Mouse (Mus musculus): Measurements from ENCODE around the gene Sh3bp4. TPM values are rescaled to one million over a fixed set of nuclear protein-coding genes. Genes with fewer than 3 reads are reported as not detected.

The Sh3bp4 gene
- polyA plus RNA-seq, 1 experiment from 2014 or later, result 2.3 TPM

- Histone ChIP-seq H3K36me3 (no peaks in the 10 kb centered on the region), H3K4me2 (no peak overlapping the region), H3K9me3 (replicated peaks) (no peaks in the 10 kb centered on the region), H3K4me3 (no peak overlapping the region), H3K27ac (no peak overlapping the region), H3K4me1 (0 out of 2 replicates have a peak, but pooled peaks cover 3% of the 10 kb centered on the region), H3K9ac (no peak overlapping the region), H3K27me3 (replicated peaks) (0 out of 2 replicates have a peak, but pooled peaks cover 4% of the 10 kb centered on the region)
- ATAC-seq, result no peak
- WGBS (ENCODE audit: insufficient replicate concordance), result 71% methylated on average over 9 of the region's 9 CpGs
These were observed 16.4 kb downstream of the Sh3bp4 start for GRCm38 (mm10) chr1:89086575-89087153.

- Histone ChIP-seq H3K9me3 (replicated peaks) (no peaks in the 10 kb centered on the region), H3K9ac (no peak overlapping the region), H3K4me3 (no peak overlapping the region), H3K4me1 (peaks cover 12% of the 10 kb centered on the region), H3K4me2 (no peak overlapping the region), H3K27ac (no peak overlapping the region), H3K27me3 (replicated peaks) (0 out of 2 replicates have a peak, but pooled peaks cover 4% of the 10 kb centered on the region), H3K36me3 (no peaks in the 10 kb centered on the region)
- WGBS (ENCODE audit: insufficient replicate concordance), result 57% methylated on average over 10 of the region's 10 CpGs
- ATAC-seq, result no peak
These were observed 17.9 kb downstream of the Sh3bp4 start for GRCm38 (mm10) chr1:89088144-89088543.

- no peak overlapping the region for H3K27ac ChIP-seq
These were observed 18.6 kb downstream of the Sh3bp4 start for GRCm38 (mm10) chr1:89088748-89089288.

GRCm38 (mm10) chr1:89089821-89090600 is 19.8 kb downstream of the Sh3bp4 start:
- Histone ChIP-seq H3K9me3 (replicated peaks) (no peaks in the 10 kb centered on the region), H3K9ac (no peak overlapping the region), H3K4me2 (no peak overlapping the region), H3K4me3 (no peak overlapping the region), H3K27me3 (replicated peaks) (peaks cover 4% of the 10 kb centered on the region; the same call in 1 of the 2 replicates), H3K4me1 (peaks cover 22% of the 10 kb centered on the region), H3K27ac (no peak overlapping the region), H3K36me3 (no peaks in the 10 kb centered on the region)
- WGBS (ENCODE audit: insufficient replicate concordance), result 35% methylated on average over 21 of the region's 21 CpGs
- no peak for ATAC-seq

More at GRCm38 (mm10) chr1:89088748-89089288, 18.6 kb downstream of the Sh3bp4 start:
- Histone ChIP-seq H3K4me2 (no peak overlapping the region), H3K4me1 (peaks cover 16% of the 10 kb centered on the region), H3K4me3 (no peak overlapping the region), H3K36me3 (no peaks in the 10 kb centered on the region), H3K9me3 (replicated peaks) (no peaks in the 10 kb centered on the region), H3K9ac (no peak overlapping the region), H3K27me3 (replicated peaks) (0 out of 2 replicates have a peak, but pooled peaks cover 4% of the 10 kb centered on the region)
- ATAC-seq, result no peak
- WGBS (ENCODE audit: insufficient replicate concordance), result 48% methylated on average over 3 of the region's 3 CpGs

- Histone ChIP-seq H3K4me2 (no peak overlapping the region), H3K9ac (no peak overlapping the region), H3K4me1 (peaks cover 22% of the 10 kb centered on the region), H3K9me3 (replicated peaks) (no peaks in the 10 kb centered on the region), H3K4me3 (no peak overlapping the region), H3K27me3 (replicated peaks) (peaks cover 6% of the 10 kb centered on the region), H3K36me3 (no peaks in the 10 kb centered on the region), H3K27ac (no peak overlapping the region)
- whole genome bisulfite sequencing (ENCODE audit: insufficient replicate concordance), result 59% methylated on average over 8 of the region's 8 CpGs
- ATAC-seq, result no peak
These were observed 20.5 kb downstream of the Sh3bp4 start for GRCm38 (mm10) chr1:89090676-89091075.

GRCm38 (mm10) chr1:89092019-89092418 is 21.8 kb downstream of the Sh3bp4 start:
- peaks cover 28% of the 10 kb centered on the region for H3K4me1 ChIP-seq
- WGBS (ENCODE audit: insufficient replicate concordance), result 52% methylated on average over 5 of the region's 5 CpGs
- no peak for ATAC-seq
- H3K27ac ChIP-seq, result no peak overlapping the region
- no peak overlapping the region for H3K4me3 ChIP-seq
- H3K36me3 ChIP-seq, result no peaks in the 10 kb centered on the region
- H3K27me3 ChIP-seq (replicated peaks), result peaks cover 14% of the 10 kb centered on the region
- H3K9ac ChIP-seq, result no peak overlapping the region
- no peaks in the 10 kb centered on the region for H3K9me3 ChIP-seq (replicated peaks)
- H3K4me2 ChIP-seq, result no peak overlapping the region

GRCm38 (mm10) chr1:89092442-89092991 is 22.3 kb downstream of the Sh3bp4 start:
- H3K27ac ChIP-seq, result no peak overlapping the region
- peak overlapping the region; percentile 16; the same call in 1 of the 2 replicates for H3K4me2 ChIP-seq
- ATAC-seq, result no peak

GRCm38 (mm10) chr1:89093696-89094095 is 23.5 kb downstream of the Sh3bp4 start:
- Histone ChIP-seq H3K4me3 (no peak overlapping the region), H3K4me1 (peaks cover 28% of the 10 kb centered on the region), H3K9me3 (replicated peaks) (no peaks in the 10 kb centered on the region), H3K27me3 (replicated peaks) (peaks cover 14% of the 10 kb centered on the region), H3K4me2 (no peak overlapping the region), H3K27ac (no peak overlapping the region), H3K9ac (no peak overlapping the region), H3K36me3 (no peaks in the 10 kb centered on the region)
- 51% methylated on average over 5 of the region's 5 CpGs for WGBS (ENCODE audit: insufficient replicate concordance)
- no peak for ATAC-seq

More at GRCm38 (mm10) chr1:89092442-89092991, 22.3 kb downstream of the Sh3bp4 start:
- Histone ChIP-seq H3K9me3 (replicated peaks) (no peaks in the 10 kb centered on the region), H3K4me3 (no peak overlapping the region), H3K36me3 (no peaks in the 10 kb centered on the region), H3K4me1 (peaks cover 28% of the 10 kb centered on the region), H3K27me3 (replicated peaks) (peaks cover 14% of the 10 kb centered on the region), H3K9ac (no peak overlapping the region)
- 43% methylated on average over 19 of the region's 19 CpGs for WGBS (ENCODE audit: insufficient replicate concordance)

GRCm38 (mm10) chr1:89094416-89094815 is 24.2 kb downstream of the Sh3bp4 start:
- WGBS (ENCODE audit: insufficient replicate concordance), result 59% methylated on average over 4 of the region's 4 CpGs
- Histone ChIP-seq H3K36me3 (no peaks in the 10 kb centered on the region), H3K9ac (no peak overlapping the region), H3K4me1 (peaks cover 25% of the 10 kb centered on the region), H3K27me3 (replicated peaks) (peaks cover 10% of the 10 kb centered on the region), H3K4me2 (no peak overlapping the region), H3K27ac (no peak overlapping the region), H3K9me3 (replicated peaks) (no peaks in the 10 kb centered on the region), H3K4me3 (no peak overlapping the region)
- ATAC-seq, result no peak

- no peak overlapping the region for H3K9ac ChIP-seq
- ATAC-seq, result no peak
- no peaks in the 10 kb centered on the region for H3K36me3 ChIP-seq
- no peaks in the 10 kb centered on the region for H3K9me3 ChIP-seq (replicated peaks)
- H3K27ac ChIP-seq, result no peak overlapping the region
- no peak overlapping the region for H3K4me2 ChIP-seq
- peaks cover 10% of the 10 kb centered on the region for H3K27me3 ChIP-seq (replicated peaks)
- no peak overlapping the region for H3K4me3 ChIP-seq
- peaks cover 25% of the 10 kb centered on the region for H3K4me1 ChIP-seq
- WGBS (ENCODE audit: insufficient replicate concordance), result 35% methylated on average over 14 of the region's 14 CpGs
These were observed 25.6 kb downstream of the Sh3bp4 start for GRCm38 (mm10) chr1:89095642-89096424.

- Histone ChIP-seq H3K36me3 (no peaks in the 10 kb centered on the region), H3K4me3 (no peak overlapping the region), H3K4me2 (peak overlapping the region; percentile 38), H3K9ac (no peak overlapping the region), H3K27ac (no peak overlapping the region), H3K9me3 (replicated peaks) (no peaks in the 10 kb centered on the region), H3K27me3 (replicated peaks) (no peaks in the 10 kb centered on the region), H3K4me1 (peaks cover 18% of the 10 kb centered on the region)
- 0 out of 2 replicates have a peak, but pooled peaks have one; percentile 21 for ATAC-seq
- 53% methylated on average over 15 of the region's 15 CpGs for WGBS (ENCODE audit: insufficient replicate concordance)
These were observed 32.2 kb downstream of the Sh3bp4 start for GRCm38 (mm10) chr1:89102231-89103003.

Measured in liver, embryonic 12.5 days (tissue).